Mouse (Mus musculus) midbrain, embryonic 11.5 days (tissue): ENCODE measurements around the gene Agap3. TPM values are rescaled to one million over a fixed set of nuclear protein-coding genes. Genes with fewer than 3 reads are reported as not detected.

Experiments used
- ATAC-seq: fragments of 200-750 bp; cut with Nextera tagmentation; 2 replicates; pipeline ENCODE4 v1.8.0; 2017; ENCODE audit warnings: moderate TSS enrichment, moderate library complexity; ENCODE audit not compliant: low FRiP score
- DNase-seq: peaks from one replicate; pipeline ENCODE4 v3.0.0; 2015; ENCODE audit warnings: low spot score; ENCODE audit errors: missing footprints
- H3K27ac ChIP-seq: fragments of 300-500 bp; sonication (generic); 2 replicates; pipeline ENCODE4 v1.5.1; 2014; ENCODE audit warnings: low read depth, low read length
- H3K27me3 ChIP-seq: fragments of 300-500 bp; sonication (generic); 2 replicates; pipeline ENCODE4 v1.6.1; 2014; ENCODE audit warnings: mild to moderate bottlenecking, low read length, moderate library complexity, mixed read lengths; ENCODE audit not compliant: control insufficient read depth, insufficient read depth
- H3K36me3 ChIP-seq: fragments of 300-500 bp; sonication (generic); 2 replicates; pipeline ENCODE4 v1.6.1; 2014; ENCODE audit warnings: mild to moderate bottlenecking, low read length, moderate library complexity, mixed read lengths; ENCODE audit not compliant: control insufficient read depth, insufficient read depth
- H3K4me1 ChIP-seq: fragments of 300-500 bp; sonication (generic); 2 replicates; pipeline ENCODE4 v1.6.1; 2014; ENCODE audit warnings: low read length; ENCODE audit not compliant: control insufficient read depth, insufficient read depth
- H3K4me2 ChIP-seq: fragments of 300-500 bp; sonication (generic); 2 replicates; pipeline ENCODE4 v1.6.1; 2014; ENCODE audit warnings: mild to moderate bottlenecking, moderate library complexity
- H3K4me3 ChIP-seq: fragments of 300-500 bp; sonication (generic); 2 replicates; pipeline ENCODE4 v1.5.1; 2014; ENCODE audit warnings: low read depth, low read length
- H3K9ac ChIP-seq: fragments of 300-500 bp; sonication (generic); 2 replicates; pipeline ENCODE4 v1.6.1; 2014; ENCODE audit warnings: low read length
- H3K9me3 ChIP-seq: fragments of 300-500 bp; sonication (generic); 2 replicates; pipeline ENCODE4 v1.6.1; 2016; ENCODE audit warnings: low read length; ENCODE audit not compliant: control insufficient read depth
- WGBS: fragments of 180-500 bp; shearing (Covaris S2); extraction: QIAGEN DNeasy Blood & Tissue Kit; methylation state at CpG from one replicate; pipeline ENCODE4 v1.1.7; 2014; 5-methylcytosine and 5-hydroxymethylcytosine counted together
- polyA plus RNA-seq: library from polyadenylated mRNA; unstranded; fragments of >200 nt; fragmentation: Nextera tagmentation; extraction: Ambion mirVana; gene quantifications from 2 replicates; pipeline ENCODE4 v1.2.1, GENCODE M21; 2014

Agap3 gene
- polyA plus RNA-seq, 1 experiment from 2014 or later: 57.0 TPM

DNA sequence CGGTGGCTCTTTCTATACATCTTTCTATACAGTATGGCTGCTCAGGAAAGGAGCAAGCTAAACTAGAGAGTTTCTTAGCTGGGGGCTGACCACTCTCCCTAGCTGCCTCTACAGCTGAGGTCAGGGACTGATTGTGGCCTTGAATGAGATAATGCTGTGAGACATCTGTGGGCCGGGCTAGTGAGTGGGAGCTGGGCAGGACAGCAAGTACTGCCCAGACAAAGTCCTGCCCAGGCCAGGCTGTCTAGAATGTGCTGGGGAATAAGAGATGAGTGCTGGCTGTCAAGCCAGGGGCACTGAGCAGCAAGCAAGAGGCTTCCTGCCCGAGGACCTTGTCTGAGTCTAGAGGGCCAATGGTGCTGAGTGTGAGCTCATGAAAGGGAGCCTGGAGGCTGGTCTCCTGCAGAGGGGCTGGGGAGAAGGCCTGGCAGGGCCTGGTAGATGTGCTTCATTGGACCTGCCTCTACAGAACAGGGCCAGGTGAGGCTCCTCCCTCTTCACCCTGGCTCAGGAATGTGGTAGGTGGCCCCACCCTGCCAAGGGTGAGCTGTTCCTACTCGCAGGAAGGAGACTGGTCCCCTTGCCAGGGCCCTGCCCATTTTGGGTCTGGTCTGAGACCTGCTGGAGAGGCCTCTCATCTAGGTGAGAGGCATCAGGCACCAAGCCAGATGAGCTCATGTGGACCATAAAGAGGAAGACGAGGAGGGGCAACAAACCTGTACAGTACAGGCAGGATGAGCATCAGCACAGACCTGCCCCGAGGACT is 23.7 kb downstream of the Agap3 start:
- WGBS: 72% methylated on average over 6 of the region's 6 CpGs
- Histone ChIP-seq H3K4me1 (peaks cover 22% of the 10 kb centered on the region), H3K9me3 (no peaks in the 10 kb centered on the region), H3K9ac (no peak overlapping the region), H3K4me3 (no peak overlapping the region), H3K4me2 (no peak overlapping the region), H3K36me3 (peaks cover 25% of the 10 kb centered on the region), H3K27me3 (peaks cover 31% of the 10 kb centered on the region), H3K27ac (no peak overlapping the region)
- ATAC-seq (no peak), DNase-seq (no peak)

GRCm38 (mm10) chr5:24477909-24478308 is 25.9 kb downstream of the Agap3 start:
- Histone ChIP-seq H3K36me3 (peaks cover 31% of the 10 kb centered on the region), H3K9ac (no peak overlapping the region), H3K27me3 (peaks cover 25% of the 10 kb centered on the region), H3K27ac (no peak overlapping the region), H3K4me1 (peaks cover 35% of the 10 kb centered on the region), H3K4me2 (no peak overlapping the region), H3K9me3 (no peaks in the 10 kb centered on the region), H3K4me3 (no peak overlapping the region)
- ATAC-seq (no peak), DNase-seq (no peak)
- WGBS: 92% methylated on average over 9 of the region's 9 CpGs

- WGBS: 7% methylated on average over 4 of the region's 4 CpGs
- DNase-seq (peak; percentile 98), ATAC-seq (peak; percentile 63)
- Histone ChIP-seq H3K36me3 (peaks cover 35% of the 10 kb centered on the region), H3K9ac (no peak overlapping the region), H3K9me3 (no peaks in the 10 kb centered on the region), H3K4me3 (no peak overlapping the region), H3K4me2 (no peak overlapping the region), H3K4me1 (peaks cover 28% of the 10 kb centered on the region), H3K27me3 (no peaks in the 10 kb centered on the region), H3K27ac (no peak overlapping the region)
Observed at GRCm38 (mm10) chr5:24481647-24482046, 29.7 kb downstream of the Agap3 start.

GRCm38 (mm10) chr5:24482247-24483079 is 30.5 kb downstream of the Agap3 start:
- peaks cover 36% of the 10 kb centered on the region for H3K36me3 ChIP-seq
- H3K9ac ChIP-seq: peak overlapping the region; percentile 36; the same call in 1 of the 2 replicates
- ATAC-seq (peak; percentile 12; the same call in 1 of the 2 replicates), DNase-seq (peak; percentile 88)
- no peaks in the 10 kb centered on the region for H3K27me3 ChIP-seq
- no peaks in the 10 kb centered on the region for H3K9me3 ChIP-seq
- no peak overlapping the region for H3K4me3 ChIP-seq
- 30% methylated on average over 41 of the region's 41 CpGs for WGBS
- peaks cover 28% of the 10 kb centered on the region for H3K4me1 ChIP-seq
- H3K4me2 ChIP-seq: peak overlapping the region; percentile 19; the same call in 1 of the 2 replicates
- H3K27ac ChIP-seq: no peak overlapping the region; the same call in 1 of the 2 replicates

GRCm38 (mm10) chr5:24483326-24483725 is 31.3 kb downstream of the Agap3 start:
- WGBS: 19% methylated on average over 11 of the region's 11 CpGs
- H3K4me3 ChIP-seq: no peak overlapping the region
- H3K27me3 ChIP-seq: no peaks in the 10 kb centered on the region
- ATAC-seq: peak; percentile 34
- no peak overlapping the region for H3K27ac ChIP-seq
- no peaks in the 10 kb centered on the region for H3K9me3 ChIP-seq
- H3K9ac ChIP-seq: no peak overlapping the region
- H3K4me2 ChIP-seq: no peak overlapping the region
- DNase-seq: peak; percentile 95
- H3K36me3 ChIP-seq: peaks cover 33% of the 10 kb centered on the region
- peaks cover 28% of the 10 kb centered on the region for H3K4me1 ChIP-seq

- ATAC-seq (peak; percentile 14; the same call in 1 of the 2 replicates), DNase-seq (peak; percentile 87)
- 16% methylated on average over 22 of the region's 22 CpGs for WGBS
- Histone ChIP-seq H3K9ac (peak overlapping the region; percentile 20; the same call in 1 of the 2 replicates), H3K27me3 (no peaks in the 10 kb centered on the region), H3K27ac (no peak overlapping the region), H3K4me3 (no peak overlapping the region), H3K36me3 (peaks cover 28% of the 10 kb centered on the region; the same call in 1 of the 2 replicates), H3K9me3 (no peaks in the 10 kb centered on the region), H3K4me1 (peaks cover 28% of the 10 kb centered on the region), H3K4me2 (peak overlapping the region; percentile 25; the same call in 1 of the 2 replicates)
Observed at GRCm38 (mm10) chr5:24484963-24485362, 33.0 kb downstream of the Agap3 start.

GRCm38 (mm10) chr5:24486097-24486496 is 34.1 kb downstream of the Agap3 start:
- no peak overlapping the region for H3K4me3 ChIP-seq
- WGBS: 3% methylated on average over 8 of the region's 8 CpGs
- no peak overlapping the region for H3K27ac ChIP-seq
- peak; percentile 1; the same call in 1 of the 2 replicates for ATAC-seq
- DNase-seq: peak; percentile 99
- no peaks in the 10 kb centered on the region for H3K9me3 ChIP-seq
- no peak overlapping the region for H3K9ac ChIP-seq
- no peak overlapping the region for H3K4me2 ChIP-seq
- peaks cover 24% of the 10 kb centered on the region for H3K4me1 ChIP-seq
- peaks cover 25% of the 10 kb centered on the region; the same call in 1 of the 2 replicates for H3K36me3 ChIP-seq
- no peaks in the 10 kb centered on the region for H3K27me3 ChIP-seq

GRCm38 (mm10) chr5:24486738-24487137 is 34.8 kb downstream of the Agap3 start:
- DNase-seq (no peak), ATAC-seq (no peak)
- H3K27me3 ChIP-seq: no peaks in the 10 kb centered on the region
- WGBS: 93% methylated on average over 5 of the region's 5 CpGs
- no peak overlapping the region for H3K4me2 ChIP-seq
- no peak overlapping the region for H3K9ac ChIP-seq
- H3K36me3 ChIP-seq: peaks cover 30% of the 10 kb centered on the region; the same call in 1 of the 2 replicates
- H3K9me3 ChIP-seq: no peaks in the 10 kb centered on the region
- peaks cover 18% of the 10 kb centered on the region for H3K4me1 ChIP-seq
- no peak overlapping the region for H3K27ac ChIP-seq
- no peak overlapping the region for H3K4me3 ChIP-seq
